Mouse (Mus musculus) kidney, adult 2 months (tissue): ENCODE data around the gene C130074G19Rik. TPM values are rescaled to one million over a fixed set of nuclear protein-coding genes. Genes with fewer than 3 reads are reported as not detected.
A peak's percentile ranks its signal among the peaks of the same experiment; 100 is the strongest.

ENCODE experiments used
- DNase-seq: peaks from one replicate; pipeline ENCODE4 v3.0.0; 2021
- H3K27ac ChIP-seq: fragments of 200-500 bp; 2 replicates; pipeline ENCODE4 v1.5.1; 2012; ENCODE audit warnings: low read depth, low read length, control low read depth, inconsistent platforms; ENCODE audit not compliant: insufficient read depth
- H3K27me3 ChIP-seq: fragments of 200-500 bp; replicated peaks from 2 replicates; pipeline ENCODE4 v1.6.1; 2012; ENCODE audit warnings: mild to moderate bottlenecking, moderate library complexity, low read length, inconsistent platforms; ENCODE audit not compliant: control insufficient read depth, insufficient read depth
- H3K36me3 ChIP-seq: fragments of 200-500 bp; 2 replicates; pipeline ENCODE4 v1.6.1; 2012; ENCODE audit warnings: mild to moderate bottlenecking, moderate library complexity, low read length, inconsistent platforms; ENCODE audit not compliant: control insufficient read depth, insufficient read depth
- H3K4me1 ChIP-seq: fragments of 200-500 bp; 2 replicates; pipeline ENCODE4 v1.6.1; 2011; ENCODE audit warnings: low read length; ENCODE audit not compliant: control insufficient read depth, insufficient read depth
- H3K4me3 ChIP-seq: fragments of 200-500 bp; 2 replicates; pipeline ENCODE4 v1.5.1; 2011; ENCODE audit warnings: mild to moderate bottlenecking, low read depth, low read length, control low read depth; ENCODE audit not compliant: insufficient read depth
- CTCF ChIP-seq: fragments of 200-500 bp; conservative IDR thresholded peaks from 2 replicates; pipeline ENCODE4 v1.5.1; 2011; ENCODE audit warnings: low read depth, mild to moderate bottlenecking, control low read depth, low read length, moderate library complexity, mixed read lengths; ENCODE audit not compliant: insufficient read depth, insufficient read length
- POLR2A ChIP-seq: fragments of 200-500 bp; IDR thresholded peaks from one replicate; pipeline ENCODE4 v1.6.1; 2011; ENCODE audit warnings: low read depth, low read length, control low read depth
- WGBS: fragments of 180-500 bp; shearing (Covaris S2); methylation state at CpG from one replicate; pipeline ENCODE4 v1.1.7; 2018; 5-methylcytosine and 5-hydroxymethylcytosine counted together
- polyA plus RNA-seq: library from polyadenylated mRNA; depleted of rRNA; stranded (reverse); fragments of >200 nt; gene quantifications from 2 replicates; pipeline ENCODE4 v1.2.3, GENCODE M21; 2012

Gene C130074G19Rik
- polyA plus RNA-seq, 1 experiment: 113 TPM

DNA sequence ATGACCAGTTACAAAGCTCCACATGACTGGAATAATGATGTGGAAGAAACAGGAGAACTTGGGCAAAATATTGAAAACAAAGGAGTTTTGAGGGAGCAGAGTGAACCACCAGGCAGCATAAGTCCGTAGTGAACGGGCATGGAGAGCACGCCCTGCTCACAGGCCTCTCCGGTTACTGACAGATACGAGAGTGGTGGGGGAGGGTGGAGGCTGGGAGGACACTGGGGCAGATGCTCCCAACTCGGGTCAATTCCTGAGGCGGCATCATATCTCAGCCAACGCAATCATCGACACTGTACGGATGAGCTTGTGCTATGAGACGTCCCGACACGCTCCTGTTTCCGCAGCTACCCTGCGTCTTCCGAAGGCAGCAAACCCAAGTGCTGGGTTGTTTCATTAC is 14.3 kb upstream of the C130074G19Rik start:
- H3K27me3 ChIP-seq: no peaks in the 10 kb centered on the region
- H3K4me3 ChIP-seq: no peak overlapping the region
- no peaks in the 10 kb centered on the region for H3K4me1 ChIP-seq
- H3K27ac ChIP-seq: no peak overlapping the region
- DNase-seq: no peak
- no peak for TF ChIP-seq POLR2A
- no peak for TF ChIP-seq CTCF
- WGBS: 69% methylated on average over 16 of the region's 16 CpGs
- H3K36me3 ChIP-seq: no peaks in the 10 kb centered on the region

- no peaks in the 10 kb centered on the region for H3K36me3 ChIP-seq
- WGBS: 53% methylated on average over 3 of the region's 3 CpGs
- no peaks in the 10 kb centered on the region for H3K27me3 ChIP-seq
- no peak overlapping the region for H3K4me3 ChIP-seq
- no peaks in the 10 kb centered on the region for H3K4me1 ChIP-seq
- no peak overlapping the region for H3K27ac ChIP-seq
- DNase-seq: no peak
- TF ChIP-seq POLR2A: no peak
- TF ChIP-seq CTCF: peak; percentile 61
These were observed 9.0 kb upstream of the C130074G19Rik start for GRCm38 (mm10) chr1:184891998-184892397.

GRCm38 (mm10) chr1:184889454-184889853 is 6.4 kb upstream of the C130074G19Rik start:
- no peaks in the 10 kb centered on the region for H3K4me1 ChIP-seq
- TF ChIP-seq CTCF (no peak), POLR2A (no peak)
- DNase-seq: no peak
- 89% methylated on average over 6 of the region's 6 CpGs for whole genome bisulfite sequencing
- no peak overlapping the region for H3K27ac ChIP-seq
- H3K36me3 ChIP-seq: no peaks in the 10 kb centered on the region
- H3K4me3 ChIP-seq: no peak overlapping the region
- no peaks in the 10 kb centered on the region for H3K27me3 ChIP-seq

GRCm38 (mm10) chr1:184886160-184886559 is 3.1 kb upstream of the C130074G19Rik start:
- TF ChIP-seq POLR2A (no peak), CTCF (no peak)

DNA sequence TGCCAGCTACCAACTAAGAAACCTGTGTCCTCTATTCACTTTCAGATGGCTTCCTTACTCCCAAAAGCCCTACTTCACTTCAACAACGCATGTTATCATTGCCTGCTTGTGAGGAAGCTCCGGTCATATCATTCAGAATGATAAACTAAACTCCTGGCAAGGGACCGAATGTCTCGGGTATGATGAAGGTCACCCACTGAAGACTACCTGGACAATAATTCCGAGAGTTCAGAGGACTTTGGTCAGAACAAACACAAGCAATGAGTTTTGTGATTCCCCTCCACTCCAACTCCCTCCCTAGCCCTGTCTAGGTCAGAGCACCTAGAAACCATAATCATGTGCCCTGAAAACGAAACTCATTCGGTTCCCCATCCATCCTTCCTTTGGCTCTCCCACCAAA is 1.2 kb downstream of the C130074G19Rik start:
- peaks cover 13% of the 10 kb centered on the region for H3K4me1 ChIP-seq
- H3K36me3 ChIP-seq: no peaks in the 10 kb centered on the region; the same call in 1 of the 2 replicates
- DNase-seq: peak; percentile 84
- H3K27ac ChIP-seq: peak overlapping the region; percentile 90
- H3K4me3 ChIP-seq: peak overlapping the region; percentile 92
- no peak for TF ChIP-seq CTCF
- H3K27me3 ChIP-seq: no peaks in the 10 kb centered on the region
- 29% methylated on average over 7 of the region's 7 CpGs for WGBS

More at GRCm38 (mm10) chr1:184886160-184886559, 3.1 kb upstream of the C130074G19Rik start:
- H3K36me3 ChIP-seq: no peaks in the 10 kb centered on the region
- H3K4me1 ChIP-seq: no peaks in the 10 kb centered on the region; the same call in 1 of the 2 replicates
- H3K27me3 ChIP-seq: no peaks in the 10 kb centered on the region
- 100% methylated on average over 1 of the region's 1 CpGs for WGBS
- no peak for DNase-seq
- no peak overlapping the region for H3K27ac ChIP-seq
- H3K4me3 ChIP-seq: no peak overlapping the region

DNA sequence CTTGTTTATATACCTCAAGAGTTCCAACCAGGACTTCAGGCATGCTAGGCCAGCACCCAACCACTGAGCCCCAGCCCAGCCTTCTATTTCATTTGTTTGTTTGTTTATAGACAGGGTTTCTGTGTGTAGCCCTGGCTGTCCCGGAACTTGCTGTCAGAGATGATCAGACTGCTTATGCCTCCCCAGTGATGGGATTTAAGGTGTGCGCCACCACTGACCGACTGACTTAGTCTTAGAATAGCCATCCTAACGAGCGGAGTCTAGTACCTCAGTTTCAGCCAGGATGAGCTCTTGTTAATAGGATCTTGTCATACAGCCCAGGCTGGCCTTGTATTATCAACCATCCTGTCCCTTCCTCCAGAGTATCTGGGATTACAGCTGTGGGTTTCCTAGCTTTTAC is 1.8 kb downstream of the C130074G19Rik start:
- no peak for TF ChIP-seq CTCF
- no peak for TF ChIP-seq POLR2A
- Histone ChIP-seq H3K27ac (peak overlapping the region; percentile 90), H3K4me3 (peak overlapping the region; percentile 92), H3K4me1 (peaks cover 16% of the 10 kb centered on the region), H3K36me3 (no peaks in the 10 kb centered on the region; the same call in 1 of the 2 replicates), H3K27me3 (no peaks in the 10 kb centered on the region)
- DNase-seq: no peak
- WGBS: 45% methylated on average over 5 of the region's 5 CpGs

DNA sequence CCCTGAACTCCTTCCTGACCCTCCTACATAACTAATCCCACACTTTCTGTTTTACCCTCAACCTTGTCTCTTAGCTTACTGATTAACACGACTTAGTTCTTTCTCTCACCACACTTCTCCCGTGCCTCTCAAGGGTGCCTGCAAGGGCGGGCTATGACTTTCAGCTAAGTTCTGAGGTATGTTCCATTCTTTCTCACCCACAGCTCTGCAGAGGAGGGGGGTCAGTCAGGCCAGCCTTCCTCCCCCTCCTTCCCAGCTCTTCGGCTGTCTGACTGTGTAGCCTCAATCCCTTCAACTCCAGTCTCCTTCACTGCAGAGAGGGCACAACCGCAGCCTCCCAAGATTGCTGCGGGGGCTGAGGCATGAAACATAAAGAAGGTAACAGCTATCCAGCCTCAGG is 4.2 kb downstream of the C130074G19Rik start:
- H3K4me1 ChIP-seq: peaks cover 24% of the 10 kb centered on the region
- no peaks in the 10 kb centered on the region for H3K27me3 ChIP-seq
- TF ChIP-seq POLR2A (no peak), CTCF (no peak)
- WGBS: 42% methylated on average over 6 of the region's 6 CpGs
- H3K4me3 ChIP-seq: peak overlapping the region; percentile 7; the same call in 1 of the 2 replicates
- no peaks in the 10 kb centered on the region; the same call in 1 of the 2 replicates for H3K36me3 ChIP-seq
- DNase-seq: peak; percentile 88
- H3K27ac ChIP-seq: peak overlapping the region; percentile 83
